Mouse (Mus musculus) testis, adult 2 months (tissue): ENCODE data around the gene Gm20388. TPM values are rescaled to one million over a fixed set of nuclear protein-coding genes. Genes with fewer than 3 reads are reported as not detected.
A peak's percentile ranks its signal among the peaks of the same experiment; 100 is the strongest.

ENCODE experiments used
- H3K27ac ChIP-seq: fragments of 200-500 bp; 2 replicates; pipeline ENCODE4 v1.5.1; 2012; ENCODE audit warnings: low read depth, low read length; ENCODE audit not compliant: control insufficient read depth, insufficient read depth
- H3K27me3 ChIP-seq: fragments of 200-500 bp; 2 replicates; pipeline ENCODE4 v1.6.1; 2012; ENCODE audit warnings: mild to moderate bottlenecking, low read length, moderate library complexity; ENCODE audit not compliant: control insufficient read depth, insufficient read depth
- H3K36me3 ChIP-seq: fragments of 200-500 bp; 2 replicates; pipeline ENCODE4 v1.6.1; 2012; ENCODE audit warnings: mild to moderate bottlenecking, low read length; ENCODE audit not compliant: control insufficient read depth, insufficient read depth
- H3K4me1 ChIP-seq: fragments of 200-500 bp; 2 replicates; pipeline ENCODE4 v1.6.1; 2012; ENCODE audit warnings: low read length; ENCODE audit not compliant: control insufficient read depth, insufficient read depth
- H3K4me3 ChIP-seq: fragments of 200-500 bp; 2 replicates; pipeline ENCODE4 v1.5.1; 2012; ENCODE audit warnings: low read depth, mild to moderate bottlenecking, low read length, moderate library complexity, mixed read lengths; ENCODE audit not compliant: control insufficient read depth
- CTCF ChIP-seq: fragments of 200-500 bp; IDR thresholded peaks from 2 replicates; pipeline ENCODE4 v1.5.1; 2012; ENCODE audit warnings: low read depth, mild to moderate bottlenecking, inconsistent platforms, low read length, moderate library complexity; ENCODE audit not compliant: control insufficient read depth, insufficient read depth, insufficient replicate concordance
- POLR2A ChIP-seq: fragments of 200-500 bp; IDR thresholded peaks from 2 replicates; pipeline ENCODE4 v1.6.1; 2012; ENCODE audit warnings: low read depth, mild to moderate bottlenecking, inconsistent platforms, low read length, moderate library complexity; ENCODE audit not compliant: control insufficient read depth
- polyA plus RNA-seq: library from polyadenylated mRNA; depleted of rRNA; stranded (reverse); fragments of >200 nt; gene quantifications from 2 replicates; pipeline ENCODE4 v1.2.3, GENCODE M21; 2012

The Gm20388 gene
- polyA plus RNA-seq, 1 experiment = 5.6 TPM

GRCm38 (mm10) chr8:120632969-120633664 lies 722.5 kb downstream of the Gm20388 start:
- Histone ChIP-seq H3K27ac (no peak overlapping the region), H3K4me1 (peaks cover 7% of the 10 kb centered on the region), H3K4me3 (peak overlapping the region; percentile 75; the same call in 1 of the 2 replicates), H3K27me3 (no peaks in the 10 kb centered on the region), H3K36me3 (no peaks in the 10 kb centered on the region)
- no peak for TF ChIP-seq CTCF
- TF ChIP-seq POLR2A = no peak

- Histone ChIP-seq H3K36me3 (no peaks in the 10 kb centered on the region), H3K27ac (no peak overlapping the region), H3K4me1 (peaks cover 7% of the 10 kb centered on the region), H3K4me3 (peak overlapping the region; percentile 75), H3K27me3 (no peaks in the 10 kb centered on the region)
- TF ChIP-seq POLR2A (no peak), CTCF (no peak)
Measured at GRCm38 (mm10) chr8:120633665-120634271, 723.1 kb downstream of the Gm20388 start.

- H3K4me3 ChIP-seq = peak overlapping the region; percentile 75
- H3K4me1 ChIP-seq = peaks cover 7% of the 10 kb centered on the region
- H3K27ac ChIP-seq = no peak overlapping the region
- H3K36me3 ChIP-seq = no peaks in the 10 kb centered on the region
- no peaks in the 10 kb centered on the region for H3K27me3 ChIP-seq
- TF ChIP-seq CTCF = no peak
- TF ChIP-seq POLR2A = no peak
Measured at GRCm38 (mm10) chr8:120634329-120634839, 723.7 kb downstream of the Gm20388 start.

- TF ChIP-seq CTCF (peak; percentile 13; the same call in 1 of the 2 replicates), POLR2A (no peak)
- Histone ChIP-seq H3K4me3 (no peak overlapping the region), H3K27ac (no peak overlapping the region), H3K4me1 (no peaks in the 10 kb centered on the region), H3K27me3 (no peaks in the 10 kb centered on the region), H3K36me3 (no peaks in the 10 kb centered on the region)
Measured at GRCm38 (mm10) chr8:120641245-120641644, 730.6 kb downstream of the Gm20388 start.

GRCm38 (mm10) chr8:120642031-120642662 lies 731.5 kb downstream of the Gm20388 start:
- no peak overlapping the region for H3K4me3 ChIP-seq
- H3K27ac ChIP-seq = no peak overlapping the region
- H3K27me3 ChIP-seq = no peaks in the 10 kb centered on the region
- H3K36me3 ChIP-seq = no peaks in the 10 kb centered on the region
- no peak for TF ChIP-seq CTCF
- TF ChIP-seq POLR2A = no peak
- no peaks in the 10 kb centered on the region for H3K4me1 ChIP-seq

- no peak for TF ChIP-seq CTCF
- no peak for TF ChIP-seq POLR2A
- no peaks in the 10 kb centered on the region for H3K4me1 ChIP-seq
- no peaks in the 10 kb centered on the region for H3K27me3 ChIP-seq
- no peak overlapping the region for H3K4me3 ChIP-seq
- no peaks in the 10 kb centered on the region for H3K36me3 ChIP-seq
- no peak overlapping the region for H3K27ac ChIP-seq
Measured at GRCm38 (mm10) chr8:120644663-120645062, 734.0 kb downstream of the Gm20388 start.

- Histone ChIP-seq H3K36me3 (no peaks in the 10 kb centered on the region), H3K4me1 (no peaks in the 10 kb centered on the region), H3K27me3 (no peaks in the 10 kb centered on the region), H3K4me3 (no peak within 1 kb of the TSS), H3K27ac (no peak within 1 kb of the TSS)
- TF ChIP-seq POLR2A = no peak
- TF ChIP-seq CTCF = no peak
Measured at GRCm38 (mm10) chr8:120647532-120647931, 736.9 kb downstream of the Gm20388 start, which contains the start of gene 1190005I06Rik. 1190005I06Rik (minus strand) TSS chr8:120647632.
